Mouse (Mus musculus): ENCODE measurements at regions not wholly inside any gene's neighbourhood (a gene's known extent, or its start where the extent isn't known, plus 50 kb on each side); places are given as distances from the start of the nearest gene placed in this dataset.

GRCm38 (mm10) chr2:72746476-72747215 is 233.6 kb downstream of the Sp3 start:
- H3K36me3 ChIP-seq, result no peaks in the 10 kb centered on the region
- no peaks in the 10 kb centered on the region; the same call in 1 of the 2 replicates for H3K27me3 ChIP-seq (replicated peaks)
- no peak for ATAC-seq (ENCODE audit: low FRiP score, low read depth)
- no peaks in the 10 kb centered on the region for H3K9me3 ChIP-seq
- H3K27ac ChIP-seq, result no peak overlapping the region
- H3K9ac ChIP-seq, result no peak overlapping the region
- WGBS, result 70% methylated on average over 16 of the region's 16 CpGs
- no peak overlapping the region for H3K4me3 ChIP-seq
- no peaks in the 10 kb centered on the region for H3K4me1 ChIP-seq
- H3K4me2 ChIP-seq (replicated peaks), result no peak overlapping the region

GRCm38 (mm10) chr2:72747299-72747698 is 232.9 kb downstream of the Sp3 start:
- H3K4me2 ChIP-seq (replicated peaks), result no peak overlapping the region
- H3K36me3 ChIP-seq, result no peaks in the 10 kb centered on the region
- no peaks in the 10 kb centered on the region for H3K4me1 ChIP-seq
- WGBS, result 87% methylated on average over 5 of the region's 5 CpGs
- H3K9me3 ChIP-seq, result no peaks in the 10 kb centered on the region
- H3K27ac ChIP-seq, result no peak overlapping the region
- no peak for ATAC-seq (ENCODE audit: low FRiP score, low read depth)
- no peak overlapping the region for H3K4me3 ChIP-seq
- no peaks in the 10 kb centered on the region; the same call in 1 of the 2 replicates for H3K27me3 ChIP-seq (replicated peaks)
- H3K9ac ChIP-seq, result no peak overlapping the region

- no peaks in the 10 kb centered on the region for H3K27me3 ChIP-seq (replicated peaks)
- H3K4me3 ChIP-seq, result no peak overlapping the region
- no peak overlapping the region for H3K9ac ChIP-seq
- 100% methylated on average over 1 of the region's 1 CpGs for WGBS
- no peaks in the 10 kb centered on the region for H3K36me3 ChIP-seq
- H3K4me2 ChIP-seq (replicated peaks), result no peak overlapping the region
- no peak for ATAC-seq (ENCODE audit: low FRiP score, low read depth)
- H3K9me3 ChIP-seq, result no peaks in the 10 kb centered on the region
- no peaks in the 10 kb centered on the region for H3K4me1 ChIP-seq
- no peak overlapping the region for H3K27ac ChIP-seq
These were observed 230.8 kb downstream of the Sp3 start for GRCm38 (mm10) chr2:72749495-72749894.

- no peak overlapping the region for H3K4me3 ChIP-seq
- ATAC-seq (ENCODE audit: low FRiP score, low read depth), result no peak
- no peaks in the 10 kb centered on the region for H3K9me3 ChIP-seq
- no peaks in the 10 kb centered on the region; the same call in 1 of the 2 replicates for H3K27me3 ChIP-seq (replicated peaks)
- H3K4me1 ChIP-seq, result no peaks in the 10 kb centered on the region
- H3K9ac ChIP-seq, result no peak overlapping the region
- no peak overlapping the region for H3K4me2 ChIP-seq (replicated peaks)
- WGBS, result 75% methylated on average over 1 of the region's 1 CpGs
- no peak overlapping the region for H3K27ac ChIP-seq
- H3K36me3 ChIP-seq, result no peaks in the 10 kb centered on the region
These were observed 228.8 kb downstream of the Sp3 start for GRCm38 (mm10) chr2:72751441-72751840.

- ATAC-seq (ENCODE audit: low FRiP score, low read depth), result no peak
- Histone ChIP-seq H3K4me2 (replicated peaks) (no peak overlapping the region), H3K27ac (no peak overlapping the region), H3K36me3 (no peaks in the 10 kb centered on the region), H3K27me3 (replicated peaks) (no peaks in the 10 kb centered on the region; the same call in 1 of the 2 replicates), H3K4me3 (no peak overlapping the region), H3K9ac (no peak overlapping the region), H3K9me3 (no peaks in the 10 kb centered on the region), H3K4me1 (no peaks in the 10 kb centered on the region)
- 83% methylated on average over 4 of the region's 4 CpGs for WGBS
These were observed 227.5 kb downstream of the Sp3 start for GRCm38 (mm10) chr2:72752624-72753176.

- H3K4me3 ChIP-seq, result no peak overlapping the region
- no peak overlapping the region for H3K4me2 ChIP-seq (replicated peaks)
- no peaks in the 10 kb centered on the region for H3K36me3 ChIP-seq
- no peaks in the 10 kb centered on the region for H3K9me3 ChIP-seq
- WGBS, result 84% methylated on average over 16 of the region's 16 CpGs
- no peak for ATAC-seq (ENCODE audit: low FRiP score, low read depth)
- no peak overlapping the region for H3K27ac ChIP-seq
- no peaks in the 10 kb centered on the region for H3K4me1 ChIP-seq
- no peak overlapping the region for H3K9ac ChIP-seq
- H3K27me3 ChIP-seq (replicated peaks), result no peaks in the 10 kb centered on the region; the same call in 1 of the 2 replicates
These were observed 226.2 kb downstream of the Sp3 start for GRCm38 (mm10) chr2:72753788-72754713.

- Histone ChIP-seq H3K4me3 (no peak overlapping the region), H3K27me3 (replicated peaks) (no peaks in the 10 kb centered on the region)
These were observed 216.8 kb downstream of the Sp3 start for GRCm38 (mm10) chr2:72763454-72763853.

GRCm38 (mm10) chr2:72769030-72769630 is 211.1 kb downstream of the Sp3 start:
- Histone ChIP-seq H3K36me3 (no peaks in the 10 kb centered on the region), H3K27ac (no peak overlapping the region), H3K4me2 (replicated peaks) (no peak overlapping the region), H3K9ac (no peak overlapping the region), H3K4me1 (no peaks in the 10 kb centered on the region), H3K4me3 (no peak overlapping the region), H3K27me3 (replicated peaks) (no peaks in the 10 kb centered on the region), H3K9me3 (no peaks in the 10 kb centered on the region)
- WGBS, result 83% methylated on average over 11 of the region's 11 CpGs
- no peak for ATAC-seq (ENCODE audit: low FRiP score, low read depth)

More at GRCm38 (mm10) chr2:72763454-72763853, 216.8 kb downstream of the Sp3 start:
- Histone ChIP-seq H3K9ac (no peak overlapping the region), H3K36me3 (no peaks in the 10 kb centered on the region), H3K9me3 (0 out of 2 replicates have a peak, but pooled peaks cover 3% of the 10 kb centered on the region), H3K4me2 (replicated peaks) (no peak overlapping the region), H3K4me1 (no peaks in the 10 kb centered on the region), H3K27ac (no peak overlapping the region)
- no peak for ATAC-seq (ENCODE audit: low FRiP score, low read depth)
- 90% methylated on average over 5 of the region's 5 CpGs for whole genome bisulfite sequencing

- Histone ChIP-seq H3K4me2 (replicated peaks) (no peak overlapping the region), H3K4me1 (no peaks in the 10 kb centered on the region), H3K9me3 (no peaks in the 10 kb centered on the region), H3K9ac (no peak overlapping the region), H3K27me3 (replicated peaks) (no peaks in the 10 kb centered on the region), H3K27ac (no peak overlapping the region), H3K4me3 (no peak overlapping the region), H3K36me3 (no peaks in the 10 kb centered on the region)
- WGBS, result 75% methylated on average over 4 of the region's 4 CpGs
- no peak for ATAC-seq (ENCODE audit: low FRiP score, low read depth)
These were observed 206.8 kb downstream of the Sp3 start for GRCm38 (mm10) chr2:72773401-72773800.

GRCm38 (mm10) chr2:72777330-72777729 is 202.9 kb downstream of the Sp3 start:
- no peaks in the 10 kb centered on the region for H3K9me3 ChIP-seq
- H3K36me3 ChIP-seq, result no peaks in the 10 kb centered on the region
- H3K27me3 ChIP-seq (replicated peaks), result no peaks in the 10 kb centered on the region
- H3K9ac ChIP-seq, result no peak overlapping the region
- H3K4me3 ChIP-seq, result no peak overlapping the region
- no peak overlapping the region for H3K27ac ChIP-seq
- ATAC-seq (ENCODE audit: low FRiP score, low read depth), result no peak
- H3K4me2 ChIP-seq (replicated peaks), result no peak overlapping the region
- 62% methylated on average over 3 of the region's 3 CpGs for WGBS
- H3K4me1 ChIP-seq, result peaks cover 8% of the 10 kb centered on the region; the same call in 1 of the 2 replicates

- peaks cover 11% of the 10 kb centered on the region; the same call in 1 of the 2 replicates for H3K4me1 ChIP-seq
- no peaks in the 10 kb centered on the region for H3K36me3 ChIP-seq
- no peak overlapping the region for H3K4me2 ChIP-seq (replicated peaks)
- H3K27me3 ChIP-seq (replicated peaks), result no peaks in the 10 kb centered on the region
- no peak for ATAC-seq (ENCODE audit: low FRiP score, low read depth)
- WGBS, result 75% methylated on average over 8 of the region's 8 CpGs
- H3K27ac ChIP-seq, result no peak overlapping the region
- H3K9ac ChIP-seq, result no peak overlapping the region
- H3K9me3 ChIP-seq, result no peaks in the 10 kb centered on the region
- H3K4me3 ChIP-seq, result no peak overlapping the region
These were observed 202.3 kb downstream of the Sp3 start for GRCm38 (mm10) chr2:72777806-72778510.

Data from neural tube, embryonic 12.5 days (tissue).